Mouse (Mus musculus) liver, adult (tissue): ENCODE results near the gene Prss8.

Experiments
- GATA4 ChIP-seq: IDR thresholded peaks from 2 replicates; pipeline ENCODE4 v1.6.1; 2014; ENCODE audit warnings: mild to moderate bottlenecking, low read length; ENCODE audit not compliant: insufficient replicate concordance

Prss8 gene

GRCm38 (mm10) chr7:127886551-127886950 lies 43.4 kb downstream of the Prss8 start:
- TF ChIP-seq GATA4 = no peak

- no peak for TF ChIP-seq GATA4
Measured at GRCm38 (mm10) chr7:127885951-127886350, 44.0 kb downstream of the Prss8 start.

GRCm38 (mm10) chr7:127880431-127880830 lies 49.5 kb downstream of the Prss8 start:
- TF ChIP-seq GATA4 = no peak

GRCm38 (mm10) chr7:127879301-127879700 lies 50.6 kb downstream of the Prss8 start:
- TF ChIP-seq GATA4 = no peak

GRCm38 (mm10) chr7:127876467-127877348 lies 53.2 kb downstream of the Prss8 start, which contains the start of gene Zfp668:
TSS of gene Zfp668 (minus strand) at chr7:127876828.
- TF ChIP-seq GATA4 = no peak

GRCm38 (mm10) chr7:127876041-127876466 lies 53.9 kb downstream of the Prss8 start, which contains the start of gene Zfp646:
TSS of gene Zfp646 (plus strand) at chr7:127876221.
- no peak; the same call in 1 of the 2 replicates for TF ChIP-seq GATA4
